In the genomic region with DNA sequence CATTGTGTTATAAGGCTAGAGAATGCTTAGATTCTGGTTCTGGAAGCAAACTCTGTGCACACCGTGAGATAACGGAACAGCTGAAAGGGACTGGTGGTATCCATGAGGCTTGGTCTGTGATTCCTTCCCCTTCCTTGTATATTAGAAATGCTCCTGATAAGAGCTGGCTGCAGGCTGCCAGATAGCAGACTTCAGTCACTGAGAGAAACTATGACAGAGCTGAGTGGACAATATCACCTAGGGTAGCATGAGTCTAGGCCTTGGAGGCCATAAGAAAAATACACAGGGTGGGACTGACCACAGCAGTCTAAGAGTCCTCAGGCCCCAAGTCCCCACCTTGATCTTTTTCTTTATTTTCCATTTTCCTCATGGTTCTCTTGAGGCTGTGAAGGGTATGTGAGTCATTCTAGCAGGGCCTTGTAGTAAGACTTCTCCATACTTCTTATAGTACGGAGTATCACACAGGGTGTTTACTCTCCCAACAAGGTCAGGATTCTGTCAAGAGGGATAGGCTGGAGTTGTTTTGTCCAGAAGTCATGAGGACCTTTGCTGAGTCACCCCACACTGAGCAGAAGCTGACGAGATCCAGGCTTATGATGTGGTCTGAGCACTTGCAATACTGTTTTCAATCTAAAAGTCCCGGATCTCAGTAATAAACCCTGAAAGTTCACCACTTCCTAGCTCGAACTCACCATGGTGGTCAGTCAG, we compare ENCODE assay signal across 30 mouse cellular contexts. TPM values are rescaled to one million over a fixed set of nuclear protein-coding genes. Genes with fewer than 3 reads are reported as not detected.
DNase-seq lines count a peak whose midpoint lies in the region; ATAC-seq and TF ChIP-seq lines count a peak whose summit lies in the region.
"Had no signal": no experiment of that assay in that cellular context is flagged by ENCODE, and none has a peak within 500 bp of the region (broad histone marks: within the 10 kb centered on the region; RNA-seq: fewer than 3 reads in every experiment).

No protein-coding gene starts in this region.

- no peak for TF ChIP-seq CTCF in lung, postnatal 0 days (IDR thresholded peaks at IDR 0.05)
- no peak for TF ChIP-seq CTCF in stomach, postnatal 0 days (IDR thresholded peaks at IDR 0.05; ENCODE audit: low read depth)

- H3K4me2 ChIP-seq in heart, embryonic 11.5 days: no peak overlapping the region
- H3K4me2 ChIP-seq in lung, postnatal 0 days (replicated peaks; ENCODE audit: low read depth, low read length): no peak overlapping the region
- H3K4me2 ChIP-seq in liver, embryonic 13.5 days: no peak overlapping the region
- H3K4me2 ChIP-seq in stomach, postnatal 0 days (replicated peaks; ENCODE audit: low read depth): no peak overlapping the region
- H3K4me2 ChIP-seq: embryonic facial prominence, embryonic 13.5 days; hindbrain, embryonic 12.5 days; lung, embryonic 15.5 days; neural tube, embryonic 15.5 days; stomach, embryonic 15.5 days had no signal

- no peaks in the 10 kb centered on the region for H3K36me3 ChIP-seq in heart, embryonic 11.5 days (ENCODE audit: control insufficient read depth, insufficient read depth, low read length)
- H3K36me3 ChIP-seq in lung, postnatal 0 days (ENCODE audit: insufficient read depth, low read length): no peaks in the 10 kb centered on the region
- no peaks in the 10 kb centered on the region for H3K36me3 ChIP-seq in liver, embryonic 13.5 days
- no peaks in the 10 kb centered on the region for H3K36me3 ChIP-seq in stomach, postnatal 0 days (ENCODE audit: control insufficient read depth, insufficient read depth, low read length)
- H3K36me3 ChIP-seq: embryonic facial prominence, embryonic 13.5 days; hindbrain, embryonic 12.5 days; lung, embryonic 15.5 days; neural tube, embryonic 15.5 days; stomach, embryonic 15.5 days had no signal

- no peak overlapping the region for H3K27ac ChIP-seq in heart, embryonic 11.5 days (ENCODE audit: low read depth, low read length)
- peak overlapping the region; percentile 75 for H3K27ac ChIP-seq in lung, postnatal 0 days (ENCODE audit: low read length)
- H3K27ac ChIP-seq in liver, embryonic 13.5 days: no peak overlapping the region
- H3K27ac ChIP-seq in stomach, postnatal 0 days (replicated peaks): no peak overlapping the region
- H3K27ac ChIP-seq: embryonic facial prominence, embryonic 13.5 days; hindbrain, embryonic 12.5 days; kidney, postnatal 0 days; lung, embryonic 15.5 days; neural tube, embryonic 15.5 days; stomach, embryonic 15.5 days had no signal

- 66% methylated on average over 6 of the region's 6 CpGs for WGBS in heart, embryonic 11.5 days (ENCODE audit: insufficient replicate concordance)
- WGBS in lung, postnatal 0 days: 77% methylated on average over 6 of the region's 6 CpGs
- WGBS in liver, embryonic 13.5 days (ENCODE audit: insufficient replicate concordance): 48% methylated on average over 6 of the region's 6 CpGs
- WGBS in stomach, postnatal 0 days: 78% methylated on average over 6 of the region's 6 CpGs

- H3K9me3 ChIP-seq in heart, embryonic 11.5 days (replicated peaks; ENCODE audit: control insufficient read depth, low read length): no peaks in the 10 kb centered on the region; the same call in 1 of the 2 replicates
- no peaks in the 10 kb centered on the region for H3K9me3 ChIP-seq in lung, postnatal 0 days (ENCODE audit: low read length)
- no peaks in the 10 kb centered on the region; the same call in 1 of the 2 replicates for H3K9me3 ChIP-seq in liver, embryonic 13.5 days (replicated peaks)
- no peaks in the 10 kb centered on the region for H3K9me3 ChIP-seq in stomach, postnatal 0 days (ENCODE audit: control insufficient read depth, low read length)
- H3K9me3 ChIP-seq: embryonic facial prominence, embryonic 13.5 days; lung, embryonic 15.5 days; neural tube, embryonic 15.5 days; stomach, embryonic 15.5 days had no signal

- H3K27me3 ChIP-seq in heart, embryonic 11.5 days (ENCODE audit: control insufficient read depth, insufficient read depth, low read length): no peaks in the 10 kb centered on the region
- H3K27me3 ChIP-seq in lung, postnatal 0 days (replicated peaks; ENCODE audit: insufficient read depth, low read length): no peaks in the 10 kb centered on the region
- H3K27me3 ChIP-seq in liver, embryonic 13.5 days: peaks cover 4% of the 10 kb centered on the region; the same call in 1 of the 2 replicates
- H3K27me3 ChIP-seq in stomach, postnatal 0 days (ENCODE audit: control insufficient read depth, insufficient read depth, low read length): no peaks in the 10 kb centered on the region
- H3K27me3 ChIP-seq: embryonic facial prominence, embryonic 13.5 days; hindbrain, embryonic 12.5 days; lung, embryonic 15.5 days; neural tube, embryonic 15.5 days; stomach, embryonic 15.5 days had no signal

- peaks cover 12% of the 10 kb centered on the region for H3K4me1 ChIP-seq in heart, embryonic 11.5 days (ENCODE audit: control insufficient read depth, insufficient read depth, low read length)
- no peaks in the 10 kb centered on the region; the same call in 1 of the 2 replicates for H3K4me1 ChIP-seq in lung, postnatal 0 days (ENCODE audit: insufficient read depth, low read depth, low read length)
- peaks cover 14% of the 10 kb centered on the region for H3K4me1 ChIP-seq in liver, embryonic 13.5 days (replicated peaks)
- H3K4me1 ChIP-seq in stomach, postnatal 0 days (replicated peaks; ENCODE audit: control insufficient read depth, insufficient read depth): no peaks in the 10 kb centered on the region
- H3K4me1 ChIP-seq: embryonic facial prominence, embryonic 13.5 days; hindbrain, embryonic 12.5 days; neural tube, embryonic 15.5 days; stomach, embryonic 15.5 days had no signal

- TF ChIP-seq EP300 in lung, postnatal 0 days (IDR thresholded peaks at IDR 0.05): peak; percentile 77
- TF ChIP-seq EP300 in stomach, postnatal 0 days (optimal IDR thresholded peaks at IDR 0.05): no peak

- DNase-seq in heart, adult 9 months (ENCODE audit: low spot score in 2 of 2): no peak
- DNase-seq in lung, postnatal 0 days (ENCODE audit: low spot score): peak; percentile 78
- DNase-seq in lung, adult 18-20 months: no peak
- peak; percentile 11 for DNase-seq in liver, embryonic 13.5 days
- no peak for DNase-seq in stomach, postnatal 0 days (ENCODE audit: low spot score)
- no peak for DNase-seq in right cerebral cortex, postnatal 25 days
- no peak for DNase-seq in cerebellum, adult 11 months
- DNase-seq: adrenal gland, adult 2 months; adrenal gland, postnatal 36 days; cerebellum, adult 9-10 months; forebrain, postnatal 0 days; gastrocnemius, postnatal 10 days; heart, postnatal 36 days; kidney, adult 8-10 months; layer of hippocampus, adult 9-11 months; lung, postnatal 36 days; midbrain, embryonic 14.5 days; retina, postnatal 1 day; right cerebral cortex, postnatal 14 days; thymus, postnatal 14 days had no signal

- no peak overlapping the region for H3K4me3 ChIP-seq in heart, embryonic 11.5 days (ENCODE audit: low read depth, low read length)
- no peak overlapping the region for H3K4me3 ChIP-seq in lung, postnatal 0 days (ENCODE audit: low read depth, low read length)
- no peak overlapping the region for H3K4me3 ChIP-seq in liver, embryonic 13.5 days (replicated peaks)
- no peak overlapping the region for H3K4me3 ChIP-seq in stomach, postnatal 0 days (ENCODE audit: low read depth, low read length)
- H3K4me3 ChIP-seq: embryonic facial prominence, embryonic 13.5 days; hindbrain, embryonic 12.5 days; lung, embryonic 15.5 days; neural tube, embryonic 15.5 days; stomach, embryonic 15.5 days had no signal

- ATAC-seq in heart, embryonic 11.5 days (replicated peaks; ENCODE audit: insufficient number of reproducible peaks, low FRiP score, low TSS enrichment): 0 out of 2 replicates have a peak, but pooled peaks have one; percentile 46
- ATAC-seq in lung, postnatal 0 days: peak; percentile 94
- peak; percentile 51; the same call in 1 of the 2 replicates for ATAC-seq in liver, embryonic 13.5 days (ENCODE audit: low read depth)
- peak; percentile 88 for ATAC-seq in stomach, postnatal 0 days (ENCODE audit: low FRiP score, low TSS enrichment)
- ATAC-seq: activated CD4-positive, CD25-positive, alpha-beta regulatory T cell, adult 4 months; CD4-positive, CD25-positive, alpha-beta regulatory T cell, adult 4 months; forebrain, postnatal 0 days; intestine, embryonic 16.5 days had no signal

- no peak overlapping the region for H3K9ac ChIP-seq in heart, embryonic 11.5 days (ENCODE audit: low read depth, low read length)
- no peak overlapping the region for H3K9ac ChIP-seq in lung, postnatal 0 days (replicated peaks; ENCODE audit: low read depth)
- no peak overlapping the region for H3K9ac ChIP-seq in liver, embryonic 13.5 days
- no peak overlapping the region for H3K9ac ChIP-seq in stomach, postnatal 0 days (ENCODE audit: low read length)
- H3K9ac ChIP-seq: embryonic facial prominence, embryonic 13.5 days; forebrain, postnatal 0 days; hindbrain, embryonic 12.5 days; lung, embryonic 15.5 days; neural tube, embryonic 15.5 days; stomach, embryonic 15.5 days had no signal

RNA-seq across cellular contexts. Expression of gene Gadd45g, which starts 45.5 kb away (rescaled TPM):
- polyA plus RNA-seq in heart, embryonic 11.5 days (2014; fragmentation: Nextera tagmentation; extraction: Ambion mirVana): 45.3 and 48.9 TPM in 2 replicates
- 54.7 and 83.4 TPM in 2 replicates for polyA plus RNA-seq in lung, postnatal 0 days (2015; fragmentation: Nextera tagmentation; extraction: Ambion mirVana)
- polyA plus RNA-seq in liver, embryonic 13.5 days (2015; fragmentation: Nextera tagmentation; extraction: Ambion mirVana): 19.5 and 20.8 TPM in 2 replicates
- polyA plus RNA-seq in stomach, postnatal 0 days (2015; fragmentation: Nextera tagmentation; extraction: Ambion mirVana): 37.1 and 39.1 TPM in 2 replicates

Comparison
In these comparisons a context has a peak if more than half of its experiments do, and no peak if none do; other contexts are left out.
1. DNase-seq: peak in lung, postnatal 0 days (single experiment) and liver, embryonic 13.5 days (single experiment); none in heart, adult 9 months (0 of 2), lung, adult 18-20 months (0 of 2), stomach, postnatal 0 days (single experiment), right cerebral cortex, postnatal 25 days (single experiment) and cerebellum, adult 11 months (single experiment).
2. Peak in every context shown above with its lines, with median percentiles within 50 percentile points of each other: ATAC-seq.